Mouse (Mus musculus) heart, postnatal 0 days (tissue): ENCODE results near the gene U2surp.

Experiments
- CTCF ChIP-seq: IDR thresholded peaks from 2 replicates; pipeline ENCODE4 v1.5.1; 2016; ENCODE audit warnings: antibody characterized with exemption, control low read depth, low read depth
- EP300 ChIP-seq: IDR thresholded peaks from 2 replicates; pipeline ENCODE4 v1.6.1; 2016; ENCODE audit warnings: antibody characterized with exemption, low read depth

GRCm38 (mm10) chr9:95533817-95534216 lies 22.0 kb upstream of the U2surp start:
- peak; percentile 37 for TF ChIP-seq CTCF
- TF ChIP-seq EP300: no peak
